Mouse (Mus musculus) embryonic facial prominence, embryonic 13.5 days (tissue): ENCODE results near the gene Nfatc4. TPM values are rescaled to one million over a fixed set of nuclear protein-coding genes. Genes with fewer than 3 reads are reported as not detected.

Experiments used
- ATAC-seq: fragments of 200-750 bp; cut with Nextera tagmentation; 2 replicates; pipeline ENCODE4 v1.8.0; 2017; ENCODE audit warnings: low read depth; ENCODE audit not compliant: insufficient number of reproducible peaks, insufficient read depth, low FRiP score, low TSS enrichment
- H3K27ac ChIP-seq: fragments of 300-500 bp; sonication (generic); 2 replicates; pipeline ENCODE4 v1.5.1; 2015; ENCODE audit warnings: moderate library complexity, mild to moderate bottlenecking, inconsistent platforms
- H3K27me3 ChIP-seq: fragments of 300-500 bp; sonication (generic); 2 replicates; pipeline ENCODE4 v1.6.1; 2015; ENCODE audit warnings: mild to moderate bottlenecking, inconsistent platforms
- H3K36me3 ChIP-seq: fragments of 300-500 bp; sonication (generic); 2 replicates; pipeline ENCODE4 v1.6.1; 2015; ENCODE audit warnings: mild to moderate bottlenecking, inconsistent platforms
- H3K4me1 ChIP-seq: fragments of 300-500 bp; sonication (generic); 2 replicates; pipeline ENCODE4 v1.6.1; 2015; ENCODE audit warnings: inconsistent platforms
- H3K4me2 ChIP-seq: fragments of 300-500 bp; sonication (generic); 2 replicates; pipeline ENCODE4 v1.6.1; 2015; ENCODE audit warnings: moderate library complexity, mild to moderate bottlenecking, inconsistent platforms
- H3K4me3 ChIP-seq: fragments of 300-500 bp; sonication (generic); 2 replicates; pipeline ENCODE4 v1.5.1; 2015; ENCODE audit warnings: mild to moderate bottlenecking, inconsistent platforms
- H3K9ac ChIP-seq: fragments of 300-500 bp; sonication (generic); 2 replicates; pipeline ENCODE4 v1.6.1; 2015; ENCODE audit warnings: mild to moderate bottlenecking, inconsistent platforms
- H3K9me3 ChIP-seq: fragments of 300-500 bp; sonication (generic); 2 replicates; pipeline ENCODE4 v1.6.1; 2016; ENCODE audit warnings: inconsistent platforms
- WGBS: fragments of 180-500 bp; shearing (Covaris S2); methylation state at CpG from one replicate; pipeline ENCODE4 v1.1.7; 2015; ENCODE audit warnings: mixed read lengths; 5-methylcytosine and 5-hydroxymethylcytosine counted together
- polyA plus RNA-seq: library from polyadenylated mRNA; unstranded; fragments of >200 nt; fragmentation: Nextera tagmentation; extraction: Ambion mirVana; gene quantifications from 2 replicates; pipeline ENCODE4 v1.2.1, GENCODE M21; 2015

Gene Nfatc4
- polyA plus RNA-seq, 1 experiment from 2014 or later: 160 TPM

- ATAC-seq: no peak
- Histone ChIP-seq H3K9me3 (no peaks in the 10 kb centered on the region), H3K4me3 (peak overlapping the region; percentile 24), H3K4me2 (peak overlapping the region; percentile 93), H3K27ac (no peak overlapping the region; the same call in 1 of the 2 replicates), H3K4me1 (peaks cover 73% of the 10 kb centered on the region), H3K36me3 (peaks cover 18% of the 10 kb centered on the region), H3K9ac (peak overlapping the region; percentile 47), H3K27me3 (no peaks in the 10 kb centered on the region)
- WGBS: 33% methylated on average over 4 of the region's 4 CpGs
Observed at GRCm38 (mm10) chr14:55857588-55857987, 34.6 kb downstream of the Nfatc4 start.

DNA sequence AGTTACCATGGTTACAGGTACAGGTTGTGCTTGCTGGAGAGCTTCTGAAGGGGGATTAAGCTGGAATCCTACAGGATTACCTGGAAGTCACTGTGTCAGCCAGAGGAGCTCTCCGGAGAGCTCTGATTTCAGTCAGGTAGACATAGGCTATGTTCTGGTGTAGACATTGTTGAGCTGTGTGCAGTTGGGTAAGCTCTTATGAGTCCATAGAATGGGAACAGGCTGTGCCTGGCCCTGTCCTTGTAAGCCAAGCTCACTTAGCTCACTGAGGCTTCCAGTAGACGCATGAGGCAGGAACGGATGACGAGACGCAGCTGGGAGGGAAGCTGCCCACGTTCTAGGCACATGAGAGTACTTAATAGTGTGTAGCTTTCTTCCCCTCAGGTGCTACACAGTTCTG lies 39.2 kb downstream of the Nfatc4 start:
- no peaks in the 10 kb centered on the region for H3K27me3 ChIP-seq
- WGBS: 47% methylated on average over 6 of the region's 6 CpGs
- no peak overlapping the region for H3K27ac ChIP-seq
- H3K9ac ChIP-seq: peak overlapping the region; percentile 36; the same call in 1 of the 2 replicates
- peaks cover 62% of the 10 kb centered on the region for H3K4me1 ChIP-seq
- no peak overlapping the region for H3K4me2 ChIP-seq
- no peak overlapping the region for H3K4me3 ChIP-seq
- ATAC-seq: no peak
- H3K36me3 ChIP-seq: peaks cover 60% of the 10 kb centered on the region
- H3K9me3 ChIP-seq: no peaks in the 10 kb centered on the region

DNA sequence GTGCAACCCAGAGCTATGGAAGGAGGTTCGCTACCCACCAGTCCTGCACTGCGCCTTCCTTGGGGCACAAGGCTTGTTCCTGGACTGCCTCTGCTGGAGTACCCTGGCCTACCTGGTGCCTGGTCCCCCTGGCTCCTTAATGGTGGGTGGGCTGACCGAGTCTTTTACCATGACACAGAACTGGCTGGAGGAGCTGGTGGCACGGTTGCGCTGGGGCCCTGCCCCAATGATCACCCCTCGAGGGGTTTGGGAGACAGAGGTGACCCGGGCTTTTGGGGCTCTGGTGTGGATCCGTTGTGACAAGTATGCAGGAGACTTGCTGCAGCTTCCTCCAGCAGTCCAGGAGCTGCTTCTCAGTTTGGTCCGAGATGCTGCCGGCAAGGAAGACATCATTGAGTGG lies 40.0 kb downstream of the Nfatc4 start:
- Histone ChIP-seq H3K9ac (0 out of 2 replicates have a peak overlapping the region, but pooled peaks have one; percentile 52), H3K27me3 (no peaks in the 10 kb centered on the region), H3K36me3 (peaks cover 60% of the 10 kb centered on the region), H3K4me1 (peaks cover 54% of the 10 kb centered on the region), H3K9me3 (no peaks in the 10 kb centered on the region), H3K4me3 (no peak overlapping the region), H3K4me2 (no peak overlapping the region), H3K27ac (peak overlapping the region; percentile 51; the same call in 1 of the 2 replicates)
- no peak for ATAC-seq
- 92% methylated on average over 10 of the region's 10 CpGs for WGBS

GRCm38 (mm10) chr14:55863773-55864172 lies 40.8 kb downstream of the Nfatc4 start:
- Histone ChIP-seq H3K4me2 (no peak overlapping the region), H3K9ac (no peak overlapping the region; the same call in 1 of the 2 replicates), H3K36me3 (peaks cover 64% of the 10 kb centered on the region), H3K27me3 (no peaks in the 10 kb centered on the region), H3K27ac (peak overlapping the region; percentile 51), H3K4me3 (no peak overlapping the region), H3K9me3 (no peaks in the 10 kb centered on the region), H3K4me1 (peaks cover 46% of the 10 kb centered on the region)
- WGBS: 20% methylated on average over 7 of the region's 7 CpGs
- ATAC-seq: peak; percentile 58; the same call in 1 of the 2 replicates

DNA sequence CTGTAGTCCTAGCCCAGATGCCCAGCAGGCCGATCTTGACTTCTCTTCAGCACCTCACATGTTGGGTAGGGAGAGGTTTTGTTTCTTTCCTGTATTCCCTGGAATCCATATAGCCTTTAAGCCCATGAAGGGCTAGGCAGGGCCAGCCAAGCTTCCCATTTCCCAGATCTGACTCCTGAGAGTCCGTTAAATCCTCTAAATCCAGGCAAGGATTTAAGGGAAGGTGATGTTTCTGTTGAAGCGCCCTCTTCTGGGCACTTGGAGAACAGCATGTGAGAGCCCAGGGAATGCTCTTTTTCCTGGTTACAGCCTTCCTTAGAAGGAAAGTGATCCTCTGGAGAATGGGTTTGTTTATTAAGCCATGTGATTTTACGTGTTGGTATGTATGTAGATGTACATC lies 44.0 kb downstream of the Nfatc4 start:
- H3K27ac ChIP-seq: no peak overlapping the region
- H3K36me3 ChIP-seq: peaks cover 87% of the 10 kb centered on the region
- 40% methylated on average over 4 of the region's 4 CpGs for WGBS
- no peak for ATAC-seq
- H3K27me3 ChIP-seq: no peaks in the 10 kb centered on the region
- no peak overlapping the region for H3K4me2 ChIP-seq
- H3K4me1 ChIP-seq: peaks cover 23% of the 10 kb centered on the region
- no peak overlapping the region for H3K4me3 ChIP-seq
- H3K9me3 ChIP-seq: no peaks in the 10 kb centered on the region
- H3K9ac ChIP-seq: no peak overlapping the region

DNA sequence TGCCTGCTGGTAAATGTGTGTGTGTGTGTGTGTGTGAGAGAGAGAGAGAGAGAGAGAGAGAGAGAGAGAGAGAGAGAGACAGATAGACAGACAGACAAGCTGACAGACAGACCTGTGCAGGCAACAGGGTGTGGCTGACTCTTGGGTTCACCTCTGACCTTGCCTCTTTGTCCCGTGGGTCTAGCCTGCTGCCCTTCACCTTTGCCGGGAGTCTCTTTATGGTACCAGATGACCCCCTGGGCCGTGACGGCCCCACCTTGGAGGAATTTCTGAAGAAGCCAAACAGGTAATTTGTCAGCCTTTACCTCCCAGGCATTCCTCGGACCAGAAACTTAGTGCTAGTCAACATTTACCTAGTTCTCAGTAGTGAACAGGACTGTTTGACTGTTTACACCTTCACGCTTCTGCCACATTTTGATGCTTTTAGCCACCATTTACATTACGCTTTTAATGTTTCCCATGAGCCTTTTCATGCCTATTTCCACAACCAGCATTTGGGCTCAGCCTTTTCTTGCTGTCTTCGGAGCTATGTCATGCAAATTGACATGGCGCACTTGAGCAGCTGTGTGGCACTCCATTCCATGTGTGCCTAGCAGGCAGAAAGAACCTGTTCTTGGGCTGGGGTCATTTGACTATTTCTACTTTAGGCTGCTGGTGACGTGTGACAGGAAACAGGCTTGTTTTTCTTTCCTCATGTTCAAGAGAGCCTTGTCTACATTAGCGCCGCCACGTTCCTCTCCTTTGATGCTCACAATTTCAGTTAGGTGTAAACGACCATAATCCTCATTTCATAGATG lies 45.5 kb downstream of the Nfatc4 start:
- no peak for ATAC-seq
- Histone ChIP-seq H3K36me3 (peaks cover 96% of the 10 kb centered on the region), H3K4me3 (no peak overlapping the region)

DNA sequence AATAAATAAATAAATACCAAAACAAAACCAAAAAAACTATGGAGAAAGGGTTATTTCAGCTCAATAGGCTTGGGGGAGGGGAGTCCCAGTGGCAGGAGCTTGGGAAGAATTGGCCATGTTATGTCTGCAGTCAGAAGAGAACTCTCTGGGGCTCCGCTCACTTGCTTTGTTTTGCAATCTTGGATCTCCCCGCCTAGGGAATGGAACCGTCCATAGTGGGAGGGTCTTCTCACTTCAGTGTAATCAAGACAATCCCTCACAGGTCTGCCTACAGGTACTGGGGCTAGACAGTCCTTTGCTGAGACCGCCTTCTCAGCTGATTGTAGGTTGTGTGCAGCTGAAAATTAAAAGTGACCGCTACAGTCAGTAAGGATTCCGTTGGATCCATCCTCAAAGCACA lies 46.6 kb downstream of the Nfatc4 start:
- no peak overlapping the region for H3K4me3 ChIP-seq
- WGBS: 93% methylated on average over 6 of the region's 6 CpGs
- H3K9ac ChIP-seq: no peak overlapping the region
- H3K27ac ChIP-seq: no peak overlapping the region
- H3K9me3 ChIP-seq: no peaks in the 10 kb centered on the region
- H3K27me3 ChIP-seq: no peaks in the 10 kb centered on the region
- H3K36me3 ChIP-seq: peaks cover 87% of the 10 kb centered on the region
- no peak for ATAC-seq
- no peak overlapping the region for H3K4me2 ChIP-seq
- peaks cover 19% of the 10 kb centered on the region for H3K4me1 ChIP-seq

More for the DNA sequence above, 45.5 kb downstream of the Nfatc4 start:
- Histone ChIP-seq H3K27ac (no peak overlapping the region), H3K4me1 (peaks cover 18% of the 10 kb centered on the region), H3K9me3 (no peaks in the 10 kb centered on the region), H3K9ac (no peak overlapping the region), H3K4me2 (no peak overlapping the region), H3K27me3 (no peaks in the 10 kb centered on the region)
- 85% methylated on average over 14 of the region's 14 CpGs for WGBS

DNA sequence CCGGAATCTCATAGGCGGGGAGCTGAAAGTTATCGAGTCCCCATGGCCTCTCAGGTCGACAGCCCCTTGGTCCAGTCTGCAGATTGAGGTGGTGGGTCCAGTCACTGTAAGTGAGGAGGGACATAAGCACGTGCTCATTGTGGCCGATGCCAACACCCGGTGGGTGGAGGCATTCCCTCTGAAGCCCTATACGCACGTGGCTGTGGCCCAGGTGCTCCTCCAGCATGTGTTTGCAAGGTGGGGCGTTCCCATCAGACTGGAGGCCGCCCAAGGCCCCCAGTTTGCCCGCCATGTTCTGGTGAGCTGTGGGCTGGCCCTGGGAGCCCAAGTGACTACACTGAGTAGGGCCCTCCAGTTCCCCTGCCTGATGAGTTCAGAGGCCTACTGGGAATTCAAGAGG lies 49.1 kb downstream of the Nfatc4 start:
- no peak overlapping the region for H3K27ac ChIP-seq
- ATAC-seq: 0 out of 2 replicates have a peak, but pooled peaks have one; percentile 9
- H3K4me1 ChIP-seq: peaks cover 19% of the 10 kb centered on the region
- 89% methylated on average over 12 of the region's 12 CpGs for WGBS
- H3K9ac ChIP-seq: no peak overlapping the region
- no peak overlapping the region for H3K4me2 ChIP-seq
- H3K4me3 ChIP-seq: no peak overlapping the region
- H3K27me3 ChIP-seq: no peaks in the 10 kb centered on the region
- no peaks in the 10 kb centered on the region for H3K9me3 ChIP-seq
- peaks cover 62% of the 10 kb centered on the region for H3K36me3 ChIP-seq

DNA sequence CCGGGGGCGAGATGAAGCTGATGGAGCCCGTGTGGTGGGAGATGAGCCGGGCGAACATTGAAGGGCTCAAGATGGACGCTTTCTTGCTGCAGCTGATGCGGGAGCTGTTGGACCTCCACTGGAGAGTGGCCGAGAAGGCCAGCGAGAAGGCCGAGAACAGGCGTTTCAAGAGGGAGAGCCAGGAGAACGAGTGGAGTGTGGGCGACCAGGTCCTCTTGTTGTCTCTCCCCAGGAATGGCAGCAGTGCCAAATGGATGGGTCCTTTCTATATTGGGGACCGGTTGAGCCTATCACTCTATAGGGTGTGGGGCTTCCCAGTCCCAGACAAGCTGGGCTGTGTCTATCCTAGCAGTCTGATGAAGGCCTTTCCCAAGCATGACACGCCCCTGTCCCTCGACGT lies 49.6 kb downstream of the Nfatc4 start:
- Histone ChIP-seq H3K36me3 (peaks cover 59% of the 10 kb centered on the region), H3K27ac (no peak overlapping the region), H3K4me1 (peaks cover 22% of the 10 kb centered on the region), H3K9me3 (no peaks in the 10 kb centered on the region), H3K9ac (no peak overlapping the region), H3K4me2 (no peak overlapping the region), H3K4me3 (no peak overlapping the region), H3K27me3 (no peaks in the 10 kb centered on the region)
- ATAC-seq: no peak
- 88% methylated on average over 17 of the region's 17 CpGs for WGBS

- 0 out of 2 replicates have a peak overlapping the region, but pooled peaks have one; percentile 32 for H3K9ac ChIP-seq
- H3K27ac ChIP-seq: 0 out of 2 replicates have a peak overlapping the region, but pooled peaks have one; percentile 55
- H3K4me2 ChIP-seq: peak overlapping the region; percentile 45
- peaks cover 52% of the 10 kb centered on the region for H3K36me3 ChIP-seq
- peaks cover 27% of the 10 kb centered on the region for H3K4me1 ChIP-seq
- no peaks in the 10 kb centered on the region for H3K27me3 ChIP-seq
- no peak overlapping the region for H3K4me3 ChIP-seq
- WGBS: 80% methylated on average over 8 of the region's 8 CpGs
- H3K9me3 ChIP-seq: no peaks in the 10 kb centered on the region
- no peak for ATAC-seq
Observed at GRCm38 (mm10) chr14:55873242-55873713, 50.3 kb downstream of the Nfatc4 start.

GRCm38 (mm10) chr14:55873714-55874683 lies 51.1 kb downstream of the Nfatc4 start:
- H3K27me3 ChIP-seq: no peaks in the 10 kb centered on the region
- ATAC-seq: no peak
- H3K36me3 ChIP-seq: peaks cover 45% of the 10 kb centered on the region
- H3K4me1 ChIP-seq: peaks cover 27% of the 10 kb centered on the region
- no peak overlapping the region for H3K4me3 ChIP-seq
- WGBS: 13% methylated on average over 30 of the region's 30 CpGs
- peak overlapping the region; percentile 55; the same call in 1 of the 2 replicates for H3K27ac ChIP-seq
- H3K4me2 ChIP-seq: peak overlapping the region; percentile 45
- H3K9me3 ChIP-seq: no peaks in the 10 kb centered on the region
- 0 out of 2 replicates have a peak overlapping the region, but pooled peaks have one; percentile 32 for H3K9ac ChIP-seq
